Comparison of ENCODE assay signal across 8 mouse cellular contexts in the genomic region with DNA sequence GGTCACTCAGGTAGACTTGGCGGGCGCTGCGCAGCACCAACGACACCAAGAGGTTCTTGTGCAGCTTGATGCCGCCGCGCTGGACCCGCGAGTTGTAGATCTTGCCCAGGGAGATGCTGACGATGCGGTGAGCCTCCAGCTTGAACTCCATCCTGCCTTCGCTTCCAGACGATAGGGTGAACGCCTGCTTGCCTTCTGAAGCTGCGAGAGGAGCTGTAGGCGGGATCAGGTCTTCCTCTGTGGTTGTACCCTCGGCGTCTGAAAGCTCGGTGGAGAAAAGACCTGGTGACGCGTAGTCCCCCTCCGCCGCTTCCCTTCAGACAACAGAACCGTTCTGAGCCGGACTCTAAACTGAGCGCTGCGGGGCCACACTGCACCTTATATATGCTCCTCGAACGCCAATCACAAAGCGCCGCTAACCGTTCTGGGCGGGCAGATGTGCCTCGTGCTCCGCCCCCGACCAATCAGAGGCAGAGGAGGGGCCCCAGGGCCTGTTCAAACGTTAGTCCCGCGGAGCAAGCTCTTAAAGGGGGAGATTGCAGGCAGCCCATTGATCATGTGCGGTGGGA. TPM values are rescaled to one million over a fixed set of nuclear protein-coding genes. Genes with fewer than 3 reads are reported as not detected.
DNase-seq lines count a peak whose midpoint lies in the region; ATAC-seq lines count a peak whose summit lies in the region.

Gene Ier5 (minus strand): TSS at position 357 of the 569 bp plus-strand sequence.

- peak within 1 kb of the TSS; percentile 100 for H3K4me3 ChIP-seq in hindbrain, embryonic 11.5 days (ENCODE audit: low read depth, low read length)

- H3K4me1 ChIP-seq in hindbrain, embryonic 11.5 days (replicated peaks; ENCODE audit: control insufficient read depth, insufficient read depth, low read length) = no peaks in the 10 kb centered on the region

- no peaks in the 10 kb centered on the region for H3K27me3 ChIP-seq in hindbrain, embryonic 11.5 days (ENCODE audit: control insufficient read depth, insufficient read depth, low read length)

- WGBS in hindbrain, embryonic 11.5 days = under 1% methylated on average over 40 of the region's 40 CpGs

- peak; percentile 87 for ATAC-seq in frontal cortex, adult (ENCODE audit: low TSS enrichment)
- peak; percentile 98 for ATAC-seq in hindbrain, embryonic 11.5 days (ENCODE audit: low FRiP score)

- H3K9me3 ChIP-seq in hindbrain, embryonic 11.5 days (ENCODE audit: control insufficient read depth, low read length) = no peaks in the 10 kb centered on the region

- peak; percentile 91 for DNase-seq in MEL-GATA-1-ER (ENCODE audit: extremely low read depth, low read depth)
- DNase-seq in cerebellum, adult 8-10 months = peak; percentile 98
- DNase-seq in hindbrain, embryonic 11.5 days (ENCODE audit: low spot score) = peak; percentile 99
- peak; percentile 96 to 98 for DNase-seq in layer of hippocampus, postnatal 10 days (ENCODE audit: low spot score in 2 of 2)
- DNase-seq in lung, postnatal 10 days = peak; percentile 98
- DNase-seq in ovary, postnatal 36 days (ENCODE audit: low spot score) = peak; percentile 93
- peak; percentile 97 for DNase-seq in thymus, postnatal 25 days

- peak within 1 kb of the TSS; percentile 94 for H3K9ac ChIP-seq in hindbrain, embryonic 11.5 days (ENCODE audit: low read depth, low read length)

- H3K4me2 ChIP-seq in hindbrain, embryonic 11.5 days (replicated peaks; ENCODE audit: low read depth, low read length) = peak within 1 kb of the TSS; percentile 75

- peak within 1 kb of the TSS; percentile 75 for H3K27ac ChIP-seq in hindbrain, embryonic 11.5 days (ENCODE audit: low read depth, low read length)

- no peaks in the 10 kb centered on the region for H3K36me3 ChIP-seq in hindbrain, embryonic 11.5 days (ENCODE audit: control insufficient read depth, insufficient read depth, low read length)

RNA-seq across cellular contexts. Expression of gene Ier5, which starts in this region (rescaled TPM):
- polyA plus RNA-seq in hindbrain, embryonic 11.5 days (2014; fragmentation: Nextera tagmentation; extraction: Ambion mirVana) = 12.7 and 17.1 TPM in 2 replicates
- total RNA-seq in layer of hippocampus, postnatal 10 days (2021) = 10 to 100 TPM; 16.5 to 21.5 TPM

Comparison
In these comparisons a context has a peak if more than half of its experiments do, and no peak if none do; other contexts are left out.
1. Peak in every context shown above with its lines: DNase-seq, ATAC-seq, H3K4me3 ChIP-seq and H3K27ac ChIP-seq.